Mouse (Mus musculus) heart, embryonic 16.5 days (tissue): ENCODE data around the gene Gm8297. TPM values are rescaled to one million over a fixed set of nuclear protein-coding genes. Genes with fewer than 3 reads are reported as not detected.
"Not testable (repeated sequence)": the region's sequence is repeated elsewhere in the genome, so short reads cannot be mapped to it uniquely, and the experiment has no call there.

Source experiments
- ATAC-seq: fragments of 200-750 bp; cut with Nextera tagmentation; replicated peaks from 2 replicates; pipeline ENCODE4 v1.8.0; 2017; ENCODE audit warnings: moderate number of reproducible peaks; ENCODE audit not compliant: insufficient read depth, low FRiP score; ENCODE audit errors: extremely low read depth
- H3K27ac ChIP-seq: fragments of 300-500 bp; sonication (generic); 2 replicates; pipeline ENCODE4 v1.5.1; 2014; ENCODE audit warnings: mild to moderate bottlenecking, low read length, control low read depth, moderate library complexity
- H3K27me3 ChIP-seq: fragments of 300-500 bp; sonication (generic); 2 replicates; pipeline ENCODE4 v1.6.1; 2014; ENCODE audit warnings: low read length, mixed read lengths; ENCODE audit not compliant: control insufficient read depth, insufficient read depth
- H3K36me3 ChIP-seq: fragments of 300-500 bp; sonication (generic); 2 replicates; pipeline ENCODE4 v1.6.1; 2014; ENCODE audit not compliant: control insufficient read depth, insufficient read depth
- H3K4me1 ChIP-seq: fragments of 300-500 bp; sonication (generic); 2 replicates; pipeline ENCODE4 v1.6.1; 2014; ENCODE audit warnings: low read length, mixed read lengths; ENCODE audit not compliant: control insufficient read depth, insufficient read depth
- H3K4me2 ChIP-seq: fragments of 300-500 bp; sonication (generic); 2 replicates; pipeline ENCODE4 v1.6.1; 2014; ENCODE audit warnings: low read depth, mild to moderate bottlenecking, control low read depth, low read length
- H3K4me3 ChIP-seq: fragments of 300-500 bp; sonication (generic); 2 replicates; pipeline ENCODE4 v1.5.1; 2014; ENCODE audit warnings: mild to moderate bottlenecking, control low read depth, low read length
- H3K9ac ChIP-seq: fragments of 300-500 bp; sonication (generic); 2 replicates; pipeline ENCODE4 v1.6.1; 2014; ENCODE audit warnings: low read length, control low read depth
- H3K9me3 ChIP-seq: fragments of 300-500 bp; sonication (generic); replicated peaks from 2 replicates; pipeline ENCODE4 v1.6.1; 2016; ENCODE audit warnings: low read length; ENCODE audit not compliant: control insufficient read depth
- WGBS: fragments of 180-500 bp; shearing (Covaris S2); extraction: QIAGEN DNeasy Blood & Tissue Kit; methylation state at CpG from one replicate; pipeline ENCODE4 v1.1.7; 2014; 5-methylcytosine and 5-hydroxymethylcytosine counted together
- polyA plus RNA-seq: library from polyadenylated mRNA; unstranded; fragments of >200 nt; fragmentation: Nextera tagmentation; extraction: Ambion mirVana; gene quantifications from 2 replicates; pipeline ENCODE4 v1.2.1, GENCODE M21; 2015

The Gm8297 gene
- not detected in 2 replicates for polyA plus RNA-seq

DNA sequence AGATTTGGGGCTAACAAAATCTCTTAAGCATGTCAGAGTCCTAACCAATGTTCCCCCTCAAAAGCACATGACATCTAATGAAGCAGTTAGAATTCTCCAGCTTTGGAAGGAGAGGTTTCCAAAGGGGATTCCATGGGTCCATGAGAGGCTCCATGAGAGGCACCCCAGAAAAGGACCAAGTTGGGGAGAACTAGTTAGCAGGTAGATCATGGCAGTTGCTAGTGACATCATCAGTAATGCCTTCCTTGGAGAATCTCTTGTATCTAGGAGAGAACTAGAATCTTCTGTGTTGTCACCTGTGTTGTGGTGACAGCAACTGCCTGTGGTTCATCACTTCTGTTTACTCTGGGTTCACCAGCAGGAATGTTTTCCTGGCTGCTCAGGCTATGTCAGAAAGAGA lies at the start of gene Gm8297:
TSS of gene Gm8297 (plus strand) at position 301 of the 400 bp plus-strand sequence.
- H3K36me3 ChIP-seq, H3K4me1 ChIP-seq, H3K27ac ChIP-seq, H3K9ac ChIP-seq, H3K4me2 ChIP-seq, H3K9me3 ChIP-seq, ATAC-seq, H3K4me3 ChIP-seq, H3K27me3 ChIP-seq: not testable (repeated sequence)

DNA sequence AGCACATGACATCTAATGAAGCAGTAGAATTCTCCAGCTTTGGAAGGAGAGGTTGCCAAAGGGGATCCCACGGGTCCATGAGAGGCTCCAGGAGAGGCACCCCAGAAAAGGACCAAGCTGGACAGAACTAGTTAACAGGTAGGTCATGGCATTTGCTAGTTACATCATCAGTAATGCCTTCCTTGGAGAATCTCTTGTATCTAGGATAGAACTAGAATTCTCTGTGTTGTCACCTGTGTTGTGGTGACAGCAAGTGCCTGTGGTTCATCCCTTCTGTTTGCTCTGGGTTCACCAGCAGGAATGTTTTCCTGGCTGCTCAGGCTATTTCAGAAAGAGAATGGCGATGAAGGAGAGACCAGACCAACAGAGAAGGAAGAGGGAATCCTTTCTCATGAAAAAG lies 31.9 kb downstream of the Gm8297 start, which contains the start of gene Gm3298:
TSS of gene Gm3298 (plus strand) at position 301 of the 400 bp plus-strand sequence.
- not testable (repeated sequence) for H3K4me2 ChIP-seq, H3K9me3 ChIP-seq, H3K27me3 ChIP-seq, ATAC-seq, H3K4me3 ChIP-seq, H3K4me1 ChIP-seq, H3K9ac ChIP-seq, H3K27ac ChIP-seq, H3K36me3 ChIP-seq
- no CpG with 5 or more reads among the region's 2 CpGs for WGBS

Other genes with a start within 250 kb of the Gm8297 start
- gene Gm9602, start 207.6 kb upstream of the Gm8297 start, polyA plus RNA-seq, result 0.11 TPM in 1 of 2 replicates, not detected in the other
- gene Gm3269, start 145.8 kb upstream of the Gm8297 start, polyA plus RNA-seq, result not detected in 2 replicates
- gene Gm3264, start 128.4 kb upstream of the Gm8297 start, polyA plus RNA-seq, result 0.97 and 2.6 TPM in 2 replicates
- gene Gm3278, start 91.5 kb upstream of the Gm8297 start, polyA plus RNA-seq, result 0.14 TPM in 1 of 2 replicates, not detected in the other
- gene Gm3298, start 32.0 kb downstream of the Gm8297 start, polyA plus RNA-seq, result not detected in 2 replicates
- 0.08 TPM in 1 of 2 replicates, not detected in the other for gene 4930555G01Rik, start 66.7 kb downstream of the Gm8297 start, polyA plus RNA-seq
- gene Gm8281, start 87.1 kb downstream of the Gm8297 start, polyA plus RNA-seq, result 1.0 and 1.6 TPM in 2 replicates
- gene Gm8279, start 147.6 kb downstream of the Gm8297 start, polyA plus RNA-seq, result not detected in 2 replicates
- gene Gm3317, start 180.6 kb downstream of the Gm8297 start, polyA plus RNA-seq, result not detected in 2 replicates
- not detected in 2 replicates for gene Gm8271, start 201.9 kb downstream of the Gm8297 start, polyA plus RNA-seq